ENCODE assay signal across 32 mouse cellular contexts in genomic region chr15:79277728-79278127, GRCm38 (mm10). TPM values are rescaled to one million over a fixed set of nuclear protein-coding genes. Genes with fewer than 3 reads are reported as not detected.
A peak's percentile ranks its signal among the peaks of the same experiment; 100 is the strongest.
DNase-seq lines count a peak whose midpoint lies in the region; ATAC-seq and TF ChIP-seq lines count a peak whose summit lies in the region.
"Had no signal": no experiment of that assay in that cellular context is flagged by ENCODE, and none has a peak within 500 bp of the region (broad histone marks: within the 10 kb centered on the region; RNA-seq: fewer than 3 reads in every experiment).

No protein-coding gene starts in this region.

- peak; percentile 24 for DNase-seq in gastrocnemius, postnatal 14 days
- no peak for DNase-seq in gastrocnemius, postnatal 36 days
- no peak for DNase-seq in lung, adult 2 months
- DNase-seq in 416B (ENCODE audit: low read depth), result peak; percentile 7
- DNase-seq: adrenal gland, postnatal 14 days; cerebellum, adult 2 months; cerebellum, postnatal 25 days; heart, postnatal 10 days; kidney, adult 11 months; kidney, postnatal 14 days; liver, postnatal 0 days; right cerebral cortex, postnatal 25 days; thymus, postnatal 14 days had no signal

- peak; percentile 21; the same call in 1 of the 2 replicates for ATAC-seq in lung, embryonic 16.5 days (ENCODE audit: low read depth)
- ATAC-seq in embryonic facial prominence, embryonic 15.5 days (ENCODE audit: insufficient number of reproducible peaks, low FRiP score, low TSS enrichment, low read depth), result no peak
- ATAC-seq in granulocyte monocyte progenitor cell, adult 5-6 weeks (replicated peaks; ENCODE audit: poor library complexity, severe bottlenecking), result no peak
- ATAC-seq: CD4-positive, CD25-positive, alpha-beta regulatory T cell, adult 4 months; forebrain, embryonic 15.5 days; inflammation-experienced regulatory T-cells, adult 6 months; liver, embryonic 12.5 days; liver, postnatal 0 days had no signal

- intact Hi-C loops in gastrocnemius, postnatal 14 days (cut with DNase I; ENCODE audit: low total_unique reads), result loop anchor here (10.0 kb wide), 1 partner anchor 67 kb away; the partner anchor contains the start of gene Maff
- intact Hi-C loops in gastrocnemius, postnatal 36 days (cut with DNase I), result no loop called here

- peaks cover 5% of the 10 kb centered on the region; the same call in 1 of the 2 replicates for H3K4me1 ChIP-seq in lung, embryonic 16.5 days (replicated peaks; ENCODE audit: control insufficient read depth, insufficient read depth, low read length)
- no peaks in the 10 kb centered on the region for H3K4me1 ChIP-seq in lung, adult 2 months (ENCODE audit: control insufficient read depth, insufficient read depth, low read length)
- no peaks in the 10 kb centered on the region for H3K4me1 ChIP-seq in embryonic facial prominence, embryonic 15.5 days
- H3K4me1 ChIP-seq: forebrain, embryonic 15.5 days; hindbrain, embryonic 15.5 days; limb, embryonic 13.5 days had no signal

- H3K36me3 ChIP-seq in lung, embryonic 16.5 days (ENCODE audit: control insufficient read depth, insufficient read depth, low read length), result no peaks in the 10 kb centered on the region
- no peaks in the 10 kb centered on the region for H3K36me3 ChIP-seq in embryonic facial prominence, embryonic 15.5 days
- H3K36me3 ChIP-seq: forebrain, embryonic 10.5 days; forebrain, embryonic 15.5 days; heart, embryonic 13.5 days; hindbrain, embryonic 10.5 days; hindbrain, embryonic 15.5 days; limb, embryonic 13.5 days; liver, embryonic 12.5 days; neural tube, embryonic 13.5 days; stomach, embryonic 15.5 days had no signal

- H3K4me2 ChIP-seq in lung, embryonic 16.5 days (ENCODE audit: low read depth, low read length), result no peak overlapping the region
- H3K4me2 ChIP-seq in embryonic facial prominence, embryonic 15.5 days (replicated peaks), result no peak overlapping the region
- H3K4me2 ChIP-seq: forebrain, embryonic 15.5 days; heart, embryonic 13.5 days; hindbrain, embryonic 15.5 days; limb, embryonic 13.5 days; liver, embryonic 12.5 days; midbrain, embryonic 11.5 days; neural tube, embryonic 13.5 days; stomach, embryonic 15.5 days had no signal

- H3K9ac ChIP-seq in lung, embryonic 16.5 days (ENCODE audit: low read length), result no peak overlapping the region
- no peak overlapping the region for H3K9ac ChIP-seq in embryonic facial prominence, embryonic 15.5 days
- H3K9ac ChIP-seq: forebrain, embryonic 15.5 days; heart, embryonic 13.5 days; hindbrain, embryonic 15.5 days; limb, embryonic 13.5 days; liver, embryonic 12.5 days; liver, postnatal 0 days; neural tube, embryonic 13.5 days; stomach, embryonic 15.5 days had no signal

- TF ChIP-seq CTCF in lung, adult 2 months (IDR thresholded peaks at IDR 0.05; ENCODE audit: insufficient read depth, low read length), result no peak

- 41% methylated on average over 10 of the region's 10 CpGs for WGBS in lung, embryonic 16.5 days
- WGBS in lung, adult 2 months, result 51% methylated on average over 10 of the region's 10 CpGs
- 29% methylated on average over 10 of the region's 10 CpGs for WGBS in embryonic facial prominence, embryonic 15.5 days

- no peak overlapping the region for H3K4me3 ChIP-seq in lung, embryonic 16.5 days (ENCODE audit: low read length)
- H3K4me3 ChIP-seq in lung, adult 2 months (replicated peaks; ENCODE audit: extremely low read depth, low read depth, low read length), result no peak overlapping the region
- H3K4me3 ChIP-seq in embryonic facial prominence, embryonic 15.5 days (replicated peaks), result no peak overlapping the region
- H3K4me3 ChIP-seq: forebrain, embryonic 10.5 days; forebrain, embryonic 15.5 days; heart, embryonic 13.5 days; hindbrain, embryonic 10.5 days; hindbrain, embryonic 15.5 days; left cerebral cortex, adult 2 months; limb, embryonic 13.5 days; liver, embryonic 12.5 days; neural tube, embryonic 13.5 days; stomach, embryonic 15.5 days had no signal

- no peaks in the 10 kb centered on the region for H3K27me3 ChIP-seq in lung, embryonic 16.5 days (ENCODE audit: control insufficient read depth, insufficient read depth, low read depth, low read length)
- H3K27me3 ChIP-seq in embryonic facial prominence, embryonic 15.5 days, result no peaks in the 10 kb centered on the region
- H3K27me3 ChIP-seq: forebrain, embryonic 15.5 days; hindbrain, embryonic 15.5 days; neural tube, embryonic 13.5 days; stomach, embryonic 15.5 days had no signal

- no peaks in the 10 kb centered on the region for H3K9me3 ChIP-seq in lung, embryonic 16.5 days (ENCODE audit: control insufficient read depth, low read length)
- no peaks in the 10 kb centered on the region for H3K9me3 ChIP-seq in embryonic facial prominence, embryonic 15.5 days (replicated peaks)
- H3K9me3 ChIP-seq: forebrain, embryonic 10.5 days; forebrain, embryonic 15.5 days; heart, embryonic 13.5 days; hindbrain, embryonic 15.5 days; liver, embryonic 12.5 days; neural tube, embryonic 13.5 days; stomach, embryonic 15.5 days had no signal

- no peak overlapping the region for H3K27ac ChIP-seq in lung, embryonic 16.5 days (ENCODE audit: low read length)
- H3K27ac ChIP-seq in embryonic facial prominence, embryonic 15.5 days (replicated peaks), result 0 out of 2 replicates have a peak overlapping the region, but pooled peaks have one; percentile 34
- H3K27ac ChIP-seq: forebrain, embryonic 10.5 days; forebrain, embryonic 15.5 days; heart, embryonic 13.5 days; hindbrain, embryonic 10.5 days; hindbrain, embryonic 15.5 days; left cerebral cortex, adult 2 months; limb, embryonic 13.5 days; liver, embryonic 12.5 days; neural tube, embryonic 13.5 days; stomach, embryonic 15.5 days had no signal

- no peak for TF ChIP-seq POLR2A in lung, adult 2 months (IDR thresholded peaks at IDR 0.05; ENCODE audit: borderline replicate concordance, extremely low read depth, low read depth, low read length)

RNA-seq across cellular contexts. Expression of gene Baiap2l2, which starts 7.6 kb away (rescaled TPM):
- total RNA-seq in gastrocnemius, postnatal 14 days (2021), result 1 to 10 TPM in 1 of 2 experiments, under 1 TPM in 1; 0.69 to 4.0 TPM
- total RNA-seq in gastrocnemius, postnatal 36 days (2021), result 1 to 10 TPM; 1.0 to 1.5 TPM
- 4.1 and 6.2 TPM in 2 replicates for polyA plus RNA-seq in lung, embryonic 16.5 days (2015; fragmentation: Nextera tagmentation; extraction: Ambion mirVana)
- 2.1 and 2.6 TPM in 2 replicates for polyA plus RNA-seq in lung, adult 2 months (2012; rRNA removed)
- 16.1 and 18.5 TPM in 2 replicates for polyA plus RNA-seq in embryonic facial prominence, embryonic 15.5 days (2015; fragmentation: Nextera tagmentation; extraction: Ambion mirVana)
- total RNA-seq in granulocyte monocyte progenitor cell, adult 5-6 weeks (2014; fragmentation: Nextera tagmentation), result not detected in 2 replicates
- total RNA-seq in granulocyte monocyte progenitor cell, adult 5-6 weeks (2017), result not detected in 2 replicates
- total RNA-seq: megakaryocyte, adult 5-6 weeks had no signal
- polyA plus RNA-seq: CD4-positive, CD25-positive, alpha-beta regulatory T cell, adult 4 months had no signal

RNA-seq across cellular contexts. Expression of gene Slc16a8, which starts 23.2 kb away (rescaled TPM):
- total RNA-seq in gastrocnemius, postnatal 14 days (2021), result under 1 TPM; 0.12 to 0.38 TPM
- under 1 TPM in 1 of 2 experiments, not detected in 1; 0.18 TPM for total RNA-seq in gastrocnemius, postnatal 36 days (2021)
- polyA plus RNA-seq in lung, embryonic 16.5 days (2015; fragmentation: Nextera tagmentation; extraction: Ambion mirVana), result 0.13 and 0.19 TPM in 2 replicates
- polyA plus RNA-seq in lung, adult 2 months (2012; rRNA removed), result 0.37 and 0.52 TPM in 2 replicates
- polyA plus RNA-seq in embryonic facial prominence, embryonic 15.5 days (2015; fragmentation: Nextera tagmentation; extraction: Ambion mirVana), result 0.35 and 0.58 TPM in 2 replicates
- total RNA-seq in granulocyte monocyte progenitor cell, adult 5-6 weeks (2014; fragmentation: Nextera tagmentation), result not detected in 2 replicates
- not detected in 2 replicates for total RNA-seq in granulocyte monocyte progenitor cell, adult 5-6 weeks (2017)
- total RNA-seq: adrenal gland, postnatal 14 days; megakaryocyte, adult 5-6 weeks had no signal
- polyA plus RNA-seq: CD4-positive, CD25-positive, alpha-beta regulatory T cell, adult 4 months; embryonic facial prominence, embryonic 11.5 days; forebrain, embryonic 10.5 days; frontal cortex, adult 2 months; inflammation-experienced regulatory T-cells, adult 6 months; liver, embryonic 12.5 days; liver, postnatal 0 days had no signal

RNA-seq across cellular contexts. Expression of gene Gm49486, which starts 48.5 kb away (rescaled TPM):
- under 1 TPM; 0.29 to 0.38 TPM for total RNA-seq in gastrocnemius, postnatal 14 days (2021)
- total RNA-seq in gastrocnemius, postnatal 36 days (2021), result under 1 TPM in 1 of 2 experiments, not detected in 1; 0.46 TPM
- 0.28 and 0.67 TPM in 2 replicates for polyA plus RNA-seq in lung, embryonic 16.5 days (2015; fragmentation: Nextera tagmentation; extraction: Ambion mirVana)
- 0.11 and 0.22 TPM in 2 replicates for polyA plus RNA-seq in lung, adult 2 months (2012; rRNA removed)
- 0.94 and 1.3 TPM in 2 replicates for polyA plus RNA-seq in embryonic facial prominence, embryonic 15.5 days (2015; fragmentation: Nextera tagmentation; extraction: Ambion mirVana)
- total RNA-seq in granulocyte monocyte progenitor cell, adult 5-6 weeks (2014; fragmentation: Nextera tagmentation), result 0.83 TPM in 1 of 2 replicates, not detected in the other
- total RNA-seq in granulocyte monocyte progenitor cell, adult 5-6 weeks (2017), result 0.52 TPM in 1 of 2 replicates, not detected in the other
- polyA plus RNA-seq: inflammation-experienced regulatory T-cells, adult 6 months had no signal

RNA-seq across cellular contexts. Expression of gene Pick1, which starts 48.8 kb away (rescaled TPM):
- 10 to 100 TPM; 22.3 to 26.3 TPM for total RNA-seq in gastrocnemius, postnatal 14 days (2021)
- 10 to 100 TPM; 26.9 to 30.9 TPM for total RNA-seq in gastrocnemius, postnatal 36 days (2021)
- 41.2 and 48.4 TPM in 2 replicates for polyA plus RNA-seq in lung, embryonic 16.5 days (2015; fragmentation: Nextera tagmentation; extraction: Ambion mirVana)
- polyA plus RNA-seq in lung, adult 2 months (2012; rRNA removed), result 21.2 and 25.9 TPM in 2 replicates
- polyA plus RNA-seq in embryonic facial prominence, embryonic 15.5 days (2015; fragmentation: Nextera tagmentation; extraction: Ambion mirVana), result 46.2 and 50.4 TPM in 2 replicates
- 7.8 and 11.3 TPM in 2 replicates for total RNA-seq in granulocyte monocyte progenitor cell, adult 5-6 weeks (2014; fragmentation: Nextera tagmentation)
- total RNA-seq in granulocyte monocyte progenitor cell, adult 5-6 weeks (2017), result 5.3 and 8.4 TPM in 2 replicates

RNA-seq across cellular contexts. Expression of gene Pla2g6, which starts 50.5 kb away (rescaled TPM):
- total RNA-seq in gastrocnemius, postnatal 14 days (2021), result 1 to 10 TPM; 9.0 to 9.8 TPM
- total RNA-seq in gastrocnemius, postnatal 36 days (2021), result 10 to 100 TPM; 15.2 to 16.1 TPM
- polyA plus RNA-seq in lung, embryonic 16.5 days (2015; fragmentation: Nextera tagmentation; extraction: Ambion mirVana), result 20.1 and 22.4 TPM in 2 replicates
- polyA plus RNA-seq in lung, adult 2 months (2012; rRNA removed), result 25.9 and 26.1 TPM in 2 replicates
- polyA plus RNA-seq in embryonic facial prominence, embryonic 15.5 days (2015; fragmentation: Nextera tagmentation; extraction: Ambion mirVana), result 16.2 and 17.0 TPM in 2 replicates
- 15.3 and 20.4 TPM in 2 replicates for total RNA-seq in granulocyte monocyte progenitor cell, adult 5-6 weeks (2014; fragmentation: Nextera tagmentation)
- total RNA-seq in granulocyte monocyte progenitor cell, adult 5-6 weeks (2017), result 9.2 and 13.0 TPM in 2 replicates

Comparison
In these comparisons a context has a peak if more than half of its experiments do, and no peak if none do; other contexts are left out.
1. DNase-seq: peak in gastrocnemius, postnatal 14 days (single experiment) and 416B (single experiment); none in gastrocnemius, postnatal 36 days (0 of 2) and lung, adult 2 months (single experiment).